Mouse (Mus musculus) limb, embryonic 13.5 days (tissue): ENCODE results near the gene Btf3. TPM values are rescaled to one million over a fixed set of nuclear protein-coding genes. Genes with fewer than 3 reads are reported as not detected.

ENCODE experiments used
- ATAC-seq: fragments of 200-750 bp; cut with Nextera tagmentation; 2 replicates; pipeline ENCODE4 v1.8.0; 2017; ENCODE audit warnings: low read depth, moderate number of reproducible peaks, moderate TSS enrichment; ENCODE audit not compliant: low FRiP score
- H3K27ac ChIP-seq: fragments of 300-500 bp; sonication (generic); 2 replicates; pipeline ENCODE4 v1.5.1; 2015; ENCODE audit warnings: inconsistent platforms, mild to moderate bottlenecking, moderate library complexity
- H3K27me3 ChIP-seq: fragments of 300-500 bp; sonication (generic); 2 replicates; pipeline ENCODE4 v1.6.1; 2015; ENCODE audit warnings: mild to moderate bottlenecking, inconsistent platforms
- H3K36me3 ChIP-seq: fragments of 300-500 bp; sonication (generic); 2 replicates; pipeline ENCODE4 v1.6.1; 2015; ENCODE audit warnings: inconsistent platforms, mild to moderate bottlenecking, moderate library complexity
- H3K4me1 ChIP-seq: fragments of 300-500 bp; sonication (generic); 2 replicates; pipeline ENCODE4 v1.6.1; 2015; ENCODE audit warnings: inconsistent platforms
- H3K4me2 ChIP-seq: fragments of 300-500 bp; sonication (generic); replicated peaks from 2 replicates; pipeline ENCODE4 v1.6.1; 2015; ENCODE audit warnings: inconsistent platforms, mild to moderate bottlenecking, moderate library complexity
- H3K4me3 ChIP-seq: fragments of 300-500 bp; sonication (generic); 2 replicates; pipeline ENCODE4 v1.5.1; 2015; ENCODE audit warnings: moderate library complexity, mild to moderate bottlenecking, inconsistent platforms
- H3K9ac ChIP-seq: fragments of 300-500 bp; sonication (generic); 2 replicates; pipeline ENCODE4 v1.6.1; 2015; ENCODE audit warnings: mild to moderate bottlenecking, inconsistent platforms
- H3K9me3 ChIP-seq: fragments of 300-500 bp; sonication (generic); 2 replicates; pipeline ENCODE4 v1.6.1; 2016; ENCODE audit warnings: inconsistent platforms
- WGBS: fragments of 180-500 bp; shearing (Covaris S2); methylation state at CpG from one replicate; pipeline ENCODE4 v1.1.7; 2015; 5-methylcytosine and 5-hydroxymethylcytosine counted together
- polyA plus RNA-seq: library from polyadenylated mRNA; unstranded; fragments of >200 nt; fragmentation: Nextera tagmentation; extraction: Ambion mirVana; gene quantifications from 2 replicates; pipeline ENCODE4 v1.2.1, GENCODE M21; 2015

Btf3 gene
- polyA plus RNA-seq, 1 experiment from 2014 or later: 732 TPM

DNA sequence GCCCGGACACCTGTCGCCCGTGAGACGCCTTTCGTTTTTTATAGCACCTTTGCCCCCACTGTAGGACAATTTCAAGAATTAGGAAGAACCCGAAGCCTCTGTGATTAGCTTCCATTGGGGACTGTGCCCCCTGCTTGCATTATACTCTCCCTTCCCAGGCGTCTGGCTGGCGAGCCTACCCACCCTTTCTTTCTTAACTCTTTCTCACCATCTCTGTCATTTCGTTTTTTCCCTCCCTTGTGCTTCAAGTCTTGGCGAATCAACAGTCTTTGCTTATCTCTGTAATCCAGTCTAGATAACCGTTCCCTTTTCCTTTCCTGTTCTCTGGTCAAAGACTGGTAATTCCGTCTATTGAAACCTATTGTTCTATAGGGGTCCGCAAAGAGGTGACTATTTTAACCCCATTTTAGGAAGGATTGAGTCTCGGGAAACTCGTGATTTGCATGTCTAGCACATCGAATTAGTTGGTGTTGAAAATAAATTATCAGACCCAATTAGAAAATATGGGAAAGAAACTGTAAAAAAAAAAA, 53.3 kb downstream of the Btf3 start:
- H3K27me3 ChIP-seq: no peaks in the 10 kb centered on the region
- WGBS: 1% methylated on average over 16 of the region's 16 CpGs
- peak overlapping the region; percentile 86 for H3K9ac ChIP-seq
- H3K4me2 ChIP-seq: peak overlapping the region; percentile 67
- no peaks in the 10 kb centered on the region for H3K9me3 ChIP-seq
- peaks cover 22% of the 10 kb centered on the region for H3K4me1 ChIP-seq
- peak overlapping the region; percentile 81 for H3K27ac ChIP-seq
- peaks cover 28% of the 10 kb centered on the region for H3K36me3 ChIP-seq
- no peak; the same call in 1 of the 2 replicates for ATAC-seq
- peak overlapping the region; percentile 92 for H3K4me3 ChIP-seq

GRCm38 (mm10) chr13:98262636-98263457, 54.0 kb downstream of the Btf3 start, which contains the start of the genes Utp15 and Ankra2:
TSS of gene Utp15 (minus strand) at chr13:98263041.
TSS of gene Ankra2 (plus strand) at chr13:98263074.
- peak within 1 kb of the TSS; percentile 92 for H3K4me3 ChIP-seq
- no peaks in the 10 kb centered on the region for H3K9me3 ChIP-seq
- H3K4me2 ChIP-seq: peak within 1 kb of the TSS; percentile 75
- H3K36me3 ChIP-seq: peaks cover 27% of the 10 kb centered on the region
- no peaks in the 10 kb centered on the region for H3K27me3 ChIP-seq
- peak within 1 kb of the TSS; percentile 81 for H3K27ac ChIP-seq
- peak within 1 kb of the TSS; percentile 87 for H3K9ac ChIP-seq
- WGBS: under 1% methylated on average over 71 of the region's 71 CpGs
- H3K4me1 ChIP-seq: peaks cover 22% of the 10 kb centered on the region
- peak; percentile 98 for ATAC-seq

Other genes starting within 250 kb of the Btf3 start
- 25.0 and 26.2 TPM in 2 replicates for gene Arhgef28, start 110.6 kb downstream of the Btf3 start, polyA plus RNA-seq
- 32.9 and 33.8 TPM in 2 replicates for gene Utp15, start 54.0 kb downstream of the Btf3 start, polyA plus RNA-seq
- gene Ankra2, start 53.9 kb downstream of the Btf3 start, polyA plus RNA-seq: 22.0 and 22.3 TPM in 2 replicates
- gene Gm21976, start 37.1 kb downstream of the Btf3 start, polyA plus RNA-seq: not detected in 2 replicates
- gene Foxd1, start 37.2 kb upstream of the Btf3 start, polyA plus RNA-seq: 0.19 TPM in 2 replicates
- gene Gm10320, start 175.0 kb upstream of the Btf3 start, polyA plus RNA-seq: 1.8 and 3.4 TPM in 2 replicates